Mouse (Mus musculus) stomach, embryonic 16.5 days (tissue): Measurements from ENCODE around the gene C730034F03Rik. TPM values are rescaled to one million over a fixed set of nuclear protein-coding genes. Genes with fewer than 3 reads are reported as not detected.

Experiments
- ATAC-seq: fragments of 200-750 bp; cut with Nextera tagmentation; 2 replicates; pipeline ENCODE4 v1.8.0; 2017; ENCODE audit warnings: moderate number of reproducible peaks, moderate TSS enrichment; ENCODE audit not compliant: insufficient read depth, low FRiP score
- H3K27ac ChIP-seq: fragments of 300-500 bp; sonication (generic); 2 replicates; pipeline ENCODE4 v1.5.1; 2014; ENCODE audit warnings: low read length
- H3K27me3 ChIP-seq: fragments of 300-500 bp; sonication (generic); 2 replicates; pipeline ENCODE4 v1.6.1; 2014; ENCODE audit warnings: low read length, control low read depth, mixed read lengths; ENCODE audit not compliant: control insufficient read depth, insufficient read depth
- H3K36me3 ChIP-seq: fragments of 300-500 bp; sonication (generic); 2 replicates; pipeline ENCODE4 v1.6.1; 2014; ENCODE audit warnings: low read length; ENCODE audit not compliant: control insufficient read depth, insufficient read depth
- H3K4me1 ChIP-seq: fragments of 300-500 bp; sonication (generic); 2 replicates; pipeline ENCODE4 v1.6.1; 2014; ENCODE audit warnings: low read length, control low read depth, mixed read lengths; ENCODE audit not compliant: control insufficient read depth, insufficient read depth
- H3K4me2 ChIP-seq: fragments of 300-500 bp; sonication (generic); 2 replicates; pipeline ENCODE4 v1.6.1; 2014; ENCODE audit warnings: low read depth, low read length, mixed read lengths
- H3K4me3 ChIP-seq: fragments of 300-500 bp; sonication (generic); replicated peaks from 2 replicates; pipeline ENCODE4 v1.5.1; 2014; ENCODE audit warnings: mild to moderate bottlenecking, low read length
- H3K9ac ChIP-seq: fragments of 300-500 bp; sonication (generic); 2 replicates; pipeline ENCODE4 v1.6.1; 2014; ENCODE audit warnings: low read length
- H3K9me3 ChIP-seq: fragments of 300-500 bp; sonication (generic); replicated peaks from 2 replicates; pipeline ENCODE4 v1.6.1; 2016; ENCODE audit warnings: low read length, control low read depth; ENCODE audit not compliant: control insufficient read depth
- WGBS: fragments of 180-500 bp; shearing (Covaris S2); extraction: QIAGEN DNeasy Blood & Tissue Kit; methylation state at CpG from one replicate; pipeline ENCODE4 v1.1.7; 2014; 5-methylcytosine and 5-hydroxymethylcytosine counted together
- polyA plus RNA-seq: library from polyadenylated mRNA; unstranded; fragments of >200 nt; fragmentation: Nextera tagmentation; extraction: Ambion mirVana; gene quantifications from 2 replicates; pipeline ENCODE4 v1.2.1, GENCODE M21; 2015

C730034F03Rik gene
- polyA plus RNA-seq, 1 experiment from 2014 or later = 3.5 TPM

- peak; percentile 70; the same call in 1 of the 2 replicates for ATAC-seq
- peaks cover 11% of the 10 kb centered on the region for H3K27me3 ChIP-seq
- H3K27ac ChIP-seq = no peak overlapping the region
- 6% methylated on average over 24 of the region's 24 CpGs for WGBS
- H3K9ac ChIP-seq = no peak overlapping the region
- H3K9me3 ChIP-seq = no peaks in the 10 kb centered on the region
- H3K36me3 ChIP-seq = no peaks in the 10 kb centered on the region
- peak overlapping the region; percentile 45 for H3K4me3 ChIP-seq
- H3K4me1 ChIP-seq = no peaks in the 10 kb centered on the region; the same call in 1 of the 2 replicates
- peak overlapping the region; percentile 79 for H3K4me2 ChIP-seq
Observed at GRCm38 (mm10) chr15:89452906-89453864, 23.8 kb downstream of the C730034F03Rik start.

GRCm38 (mm10) chr15:89453865-89454478, 24.6 kb downstream of the C730034F03Rik start, which contains the start of gene Mapk8ip2:
Mapk8ip2 (plus strand) TSS chr15:89453913.
- 0 out of 2 replicates have a peak, but pooled peaks have one; percentile 15 for ATAC-seq
- H3K27ac ChIP-seq = no peak within 1 kb of the TSS
- H3K4me1 ChIP-seq = no peaks in the 10 kb centered on the region; the same call in 1 of the 2 replicates
- peak within 1 kb of the TSS; percentile 43 for H3K9ac ChIP-seq
- peak within 1 kb of the TSS; percentile 79 for H3K4me2 ChIP-seq
- H3K27me3 ChIP-seq = peaks cover 11% of the 10 kb centered on the region
- no peaks in the 10 kb centered on the region for H3K9me3 ChIP-seq
- WGBS = 2% methylated on average over 51 of the region's 53 CpGs
- H3K4me3 ChIP-seq = peak within 1 kb of the TSS; percentile 45
- H3K36me3 ChIP-seq = no peaks in the 10 kb centered on the region

DNA sequence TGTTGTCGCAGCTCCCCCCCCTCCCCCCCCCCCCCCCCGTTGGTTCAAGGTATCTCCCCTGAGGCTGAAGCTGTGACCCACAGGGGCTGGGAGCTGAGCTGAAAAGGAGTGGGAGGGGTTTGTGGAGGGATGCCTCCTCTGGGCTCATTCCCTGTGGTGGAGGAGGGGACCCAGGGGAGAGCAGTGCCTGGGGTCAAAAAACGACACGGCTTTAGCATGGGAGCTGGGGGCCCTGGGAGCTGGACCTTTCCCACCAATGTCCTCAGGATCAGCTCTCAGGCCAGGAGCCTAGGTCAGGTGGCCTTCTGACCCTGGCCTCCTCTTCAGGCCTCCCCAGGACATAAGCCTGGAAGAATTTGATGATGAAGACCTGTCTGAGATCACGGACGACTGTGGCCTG, 25.5 kb downstream of the C730034F03Rik start:
- Histone ChIP-seq H3K4me2 (no peak overlapping the region), H3K4me3 (0 out of 2 replicates have a peak overlapping the region, but pooled peaks have one; percentile 45), H3K36me3 (no peaks in the 10 kb centered on the region), H3K27me3 (peaks cover 11% of the 10 kb centered on the region), H3K27ac (no peak overlapping the region), H3K9me3 (no peaks in the 10 kb centered on the region), H3K4me1 (no peaks in the 10 kb centered on the region; the same call in 1 of the 2 replicates), H3K9ac (no peak overlapping the region)
- WGBS = 31% methylated on average over 5 of the region's 6 CpGs
- no peak for ATAC-seq

DNA sequence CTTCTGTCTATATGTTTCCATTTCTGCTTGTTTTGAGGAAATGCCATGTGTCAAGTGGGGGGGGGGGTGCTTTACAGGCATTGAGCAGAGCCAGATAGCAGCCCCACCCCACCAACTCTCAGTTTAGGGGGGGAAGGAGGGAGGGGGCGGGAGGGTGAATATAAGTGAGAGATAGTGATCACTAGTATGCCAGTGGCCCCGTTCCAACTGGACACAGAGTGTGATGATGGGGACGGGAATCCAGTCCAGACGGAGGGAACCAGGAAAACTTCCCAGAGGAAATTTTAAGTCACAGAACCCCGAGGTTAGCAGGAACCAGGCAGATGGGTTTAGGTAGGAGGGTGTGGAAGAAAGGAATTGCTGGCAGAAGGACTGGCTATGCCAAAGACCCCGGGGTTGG, 26.3 kb downstream of the C730034F03Rik start:
- Histone ChIP-seq H3K9ac (no peak overlapping the region), H3K27me3 (peaks cover 11% of the 10 kb centered on the region), H3K4me2 (no peak overlapping the region), H3K27ac (no peak overlapping the region), H3K4me1 (no peaks in the 10 kb centered on the region; the same call in 1 of the 2 replicates), H3K36me3 (no peaks in the 10 kb centered on the region), H3K4me3 (no peak overlapping the region), H3K9me3 (no peaks in the 10 kb centered on the region)
- no peak for ATAC-seq
- 72% methylated on average over 6 of the region's 6 CpGs for WGBS

DNA sequence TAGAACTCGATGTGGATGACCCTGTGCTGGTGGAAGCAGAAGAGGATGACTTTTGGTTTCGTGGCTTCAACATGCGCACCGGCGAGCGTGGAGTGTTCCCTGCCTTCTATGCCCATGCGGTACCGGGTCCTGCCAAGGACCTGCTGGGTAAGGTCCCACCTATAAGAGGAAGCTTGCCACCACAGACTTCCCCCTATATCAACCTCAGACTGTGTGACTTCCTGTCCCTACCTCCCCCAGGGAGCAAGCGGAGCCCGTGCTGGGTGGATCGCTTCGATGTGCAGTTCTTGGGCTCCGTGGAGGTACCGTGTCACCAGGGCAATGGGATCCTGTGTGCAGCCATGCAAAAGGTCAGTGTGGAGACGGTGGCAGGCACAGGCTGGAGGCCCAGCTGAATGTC, 29.6 kb downstream of the C730034F03Rik start:
- H3K4me1 ChIP-seq = no peaks in the 10 kb centered on the region; the same call in 1 of the 2 replicates
- H3K9ac ChIP-seq = no peak overlapping the region
- WGBS = 87% methylated on average over 15 of the region's 15 CpGs
- no peak overlapping the region for H3K4me2 ChIP-seq
- ATAC-seq = no peak
- no peak overlapping the region for H3K4me3 ChIP-seq
- no peaks in the 10 kb centered on the region for H3K36me3 ChIP-seq
- no peaks in the 10 kb centered on the region for H3K9me3 ChIP-seq
- no peak overlapping the region for H3K27ac ChIP-seq
- peaks cover 6% of the 10 kb centered on the region for H3K27me3 ChIP-seq

GRCm38 (mm10) chr15:89459821-89460220, 30.4 kb downstream of the C730034F03Rik start:
- no peaks in the 10 kb centered on the region for H3K4me1 ChIP-seq
- WGBS = 82% methylated on average over 7 of the region's 7 CpGs
- no peak overlapping the region for H3K9ac ChIP-seq
- no peaks in the 10 kb centered on the region; the same call in 1 of the 2 replicates for H3K27me3 ChIP-seq
- H3K4me3 ChIP-seq = no peak overlapping the region
- no peak for ATAC-seq
- no peaks in the 10 kb centered on the region for H3K36me3 ChIP-seq
- no peaks in the 10 kb centered on the region for H3K9me3 ChIP-seq
- H3K4me2 ChIP-seq = no peak overlapping the region
- no peak overlapping the region for H3K27ac ChIP-seq

- Histone ChIP-seq H3K4me2 (no peak overlapping the region), H3K9ac (no peak overlapping the region), H3K4me1 (no peaks in the 10 kb centered on the region), H3K27me3 (no peaks in the 10 kb centered on the region; the same call in 1 of the 2 replicates), H3K36me3 (no peaks in the 10 kb centered on the region), H3K9me3 (no peaks in the 10 kb centered on the region), H3K27ac (no peak overlapping the region), H3K4me3 (no peak overlapping the region)
- ATAC-seq = no peak
- 60% methylated on average over 10 of the region's 10 CpGs for WGBS
Observed at GRCm38 (mm10) chr15:89460298-89460697, 30.9 kb downstream of the C730034F03Rik start.

DNA sequence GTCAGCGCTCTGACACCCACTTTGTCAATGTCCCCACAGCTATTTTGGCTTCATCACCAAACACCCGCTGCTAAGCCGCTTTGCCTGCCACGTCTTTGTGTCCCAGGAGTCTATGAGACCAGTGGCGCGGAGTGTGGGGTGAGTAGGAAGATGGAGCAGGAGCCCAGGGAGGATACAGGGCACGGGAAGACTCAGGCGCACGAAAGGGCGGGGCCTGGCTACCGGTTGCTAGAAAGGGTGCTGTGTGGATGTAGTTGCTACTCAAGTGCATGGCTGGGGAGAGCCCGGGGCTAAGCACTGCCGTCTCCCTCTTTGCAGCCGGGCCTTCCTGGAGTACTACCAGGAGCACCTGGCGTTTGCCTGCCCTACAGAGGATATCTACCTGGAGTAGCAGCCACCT, 31.9 kb downstream of the C730034F03Rik start:
- 78% methylated on average over 15 of the region's 15 CpGs for WGBS
- H3K4me1 ChIP-seq = no peaks in the 10 kb centered on the region
- H3K36me3 ChIP-seq = no peaks in the 10 kb centered on the region
- no peaks in the 10 kb centered on the region for H3K9me3 ChIP-seq
- ATAC-seq = no peak
- H3K27ac ChIP-seq = no peak overlapping the region
- no peaks in the 10 kb centered on the region; the same call in 1 of the 2 replicates for H3K27me3 ChIP-seq
- no peak overlapping the region for H3K4me3 ChIP-seq
- no peak overlapping the region for H3K4me2 ChIP-seq
- no peak overlapping the region for H3K9ac ChIP-seq

- Histone ChIP-seq H3K36me3 (no peaks in the 10 kb centered on the region), H3K27me3 (no peaks in the 10 kb centered on the region; the same call in 1 of the 2 replicates), H3K27ac (no peak overlapping the region), H3K4me1 (no peaks in the 10 kb centered on the region), H3K4me3 (no peak overlapping the region), H3K9ac (no peak overlapping the region), H3K4me2 (no peak overlapping the region), H3K9me3 (no peaks in the 10 kb centered on the region)
- no peak for ATAC-seq
- WGBS = 70% methylated on average over 7 of the region's 7 CpGs
Observed at GRCm38 (mm10) chr15:89462176-89462575, 32.8 kb downstream of the C730034F03Rik start.
